Mouse (Mus musculus) intestine, embryonic 14.5 days (tissue): ENCODE results near the gene Gm32742. TPM values are rescaled to one million over a fixed set of nuclear protein-coding genes. Genes with fewer than 3 reads are reported as not detected.

Experiments
- ATAC-seq: fragments of 200-750 bp; cut with Nextera tagmentation; replicated peaks from 2 replicates; pipeline ENCODE4 v1.8.0; 2017; ENCODE audit warnings: low read depth, moderate number of reproducible peaks, moderate TSS enrichment, moderate library complexity; ENCODE audit not compliant: low FRiP score, low TSS enrichment
- DNase-seq: peaks from one replicate; pipeline ENCODE4 v3.0.0-alpha.2; 2018; ENCODE audit warnings: low spot score
- H3K27ac ChIP-seq: fragments of 300-500 bp; sonication (generic); 2 replicates; pipeline ENCODE4 v1.5.1; 2014; ENCODE audit warnings: low read depth, mild to moderate bottlenecking, control low read depth
- H3K27me3 ChIP-seq: fragments of 300-500 bp; sonication (generic); replicated peaks from 2 replicates; pipeline ENCODE4 v1.6.1; 2014; ENCODE audit warnings: low read length, control low read depth; ENCODE audit not compliant: control insufficient read depth, insufficient read depth
- H3K36me3 ChIP-seq: fragments of 300-500 bp; sonication (generic); 2 replicates; pipeline ENCODE4 v1.6.1; 2014; ENCODE audit warnings: low read length, control low read depth; ENCODE audit not compliant: control insufficient read depth, insufficient read depth
- H3K4me1 ChIP-seq: fragments of 300-500 bp; sonication (generic); replicated peaks from 2 replicates; pipeline ENCODE4 v1.6.1; 2014; ENCODE audit warnings: low read length, control low read depth, mixed read lengths; ENCODE audit not compliant: control insufficient read depth, insufficient read depth
- H3K4me2 ChIP-seq: fragments of 300-500 bp; sonication (generic); 2 replicates; pipeline ENCODE4 v1.6.1; 2014; ENCODE audit warnings: low read length
- H3K4me3 ChIP-seq: fragments of 300-500 bp; sonication (generic); 2 replicates; pipeline ENCODE4 v1.5.1; 2014; ENCODE audit warnings: low read depth, low read length, control low read depth, mixed read lengths
- H3K9ac ChIP-seq: fragments of 300-500 bp; sonication (generic); 2 replicates; pipeline ENCODE4 v1.6.1; 2014; ENCODE audit warnings: mild to moderate bottlenecking, low read length
- H3K9me3 ChIP-seq: fragments of 300-500 bp; sonication (generic); 2 replicates; pipeline ENCODE4 v1.6.1; 2016; ENCODE audit warnings: low read length, control low read depth; ENCODE audit not compliant: control insufficient read depth
- WGBS: fragments of 180-500 bp; shearing (Covaris S2); extraction: QIAGEN DNeasy Blood & Tissue Kit; methylation state at CpG from one replicate; pipeline ENCODE4 v1.1.7; 2014; 5-methylcytosine and 5-hydroxymethylcytosine counted together
- polyA plus RNA-seq: library from polyadenylated mRNA; unstranded; fragments of >200 nt; fragmentation: Nextera tagmentation; extraction: Ambion mirVana; gene quantifications from 2 replicates; pipeline ENCODE4 v1.2.1, GENCODE M21; 2014

Gene Gm32742
- polyA plus RNA-seq, 1 experiment from 2014 or later: not detected

DNA sequence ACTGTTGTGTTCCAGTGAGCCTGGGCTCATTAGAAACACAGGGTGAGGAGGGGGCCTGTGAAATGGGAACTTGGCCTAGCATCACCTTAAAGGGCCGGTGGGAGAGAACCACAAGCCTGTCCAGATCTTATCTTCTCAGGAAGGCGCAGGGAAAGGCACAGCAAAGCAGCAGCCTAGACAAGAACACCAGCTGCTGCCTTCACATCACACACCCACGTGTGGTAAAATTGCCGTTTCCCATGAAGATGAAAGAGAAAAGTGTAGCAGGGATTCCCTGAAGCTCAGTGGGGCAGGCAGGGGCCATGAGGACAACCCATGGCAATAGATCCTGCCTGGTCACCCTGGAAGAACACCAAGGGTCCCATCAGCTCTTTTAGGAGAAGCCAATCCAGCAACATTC is 20.1 kb upstream of the Gm32742 start:
- Histone ChIP-seq H3K4me3 (no peak overlapping the region), H3K4me2 (no peak overlapping the region), H3K9ac (no peak overlapping the region), H3K4me1 (no peaks in the 10 kb centered on the region), H3K9me3 (no peaks in the 10 kb centered on the region), H3K36me3 (no peaks in the 10 kb centered on the region), H3K27ac (no peak overlapping the region), H3K27me3 (no peaks in the 10 kb centered on the region)
- 71% methylated on average over 4 of the region's 4 CpGs for WGBS
- DNase-seq (no peak), ATAC-seq (no peak)

DNA sequence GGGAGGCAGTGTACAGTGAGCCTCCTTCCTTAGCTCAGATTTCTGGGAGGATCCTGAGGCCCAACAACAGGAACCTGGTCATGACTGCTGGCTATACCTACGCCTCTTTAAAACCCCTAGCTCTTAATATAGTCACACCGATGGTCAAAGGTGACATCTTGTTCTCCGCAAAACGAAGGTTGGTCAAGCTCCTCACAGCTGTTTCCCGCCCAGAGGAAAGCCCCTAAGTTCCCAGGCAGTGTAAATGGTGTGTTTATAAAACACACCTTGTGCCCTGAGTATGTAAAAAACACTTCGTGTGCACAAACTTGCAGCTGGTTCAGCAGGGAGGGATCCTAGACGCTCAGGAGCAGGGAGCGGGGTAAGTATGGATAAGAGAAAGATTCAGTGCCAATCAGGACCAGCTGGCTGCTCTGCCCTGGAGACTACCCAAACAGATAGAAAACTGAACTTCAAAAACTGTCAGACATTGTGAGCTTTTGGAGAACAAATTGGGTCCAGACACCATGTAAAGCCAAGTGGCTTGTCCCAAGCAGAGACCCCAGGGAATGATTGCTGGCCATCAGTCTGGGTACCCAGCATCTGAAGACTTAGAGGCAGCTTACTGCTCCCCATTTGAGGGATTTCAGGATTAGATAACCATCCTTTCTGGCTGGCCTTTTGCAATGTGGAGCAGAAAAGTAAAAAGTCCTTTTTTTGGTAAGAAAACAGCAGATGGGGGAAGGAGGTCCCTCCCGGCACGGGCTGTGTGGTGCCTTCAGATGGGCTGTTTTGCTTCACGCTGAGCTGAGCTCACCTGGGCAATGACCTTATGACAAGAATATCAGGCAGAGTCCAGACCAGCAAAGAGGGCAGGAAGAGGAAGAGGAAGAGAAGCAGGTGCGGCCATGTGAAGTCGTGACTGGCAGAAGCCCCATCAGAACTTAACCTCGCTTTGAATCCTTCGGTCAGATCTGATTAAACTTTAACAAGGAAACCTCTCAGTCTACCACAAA is 17.7 kb upstream of the Gm32742 start:
- no peak overlapping the region for H3K4me3 ChIP-seq
- 75% methylated on average over 15 of the region's 15 CpGs for WGBS
- H3K27ac ChIP-seq: no peak overlapping the region
- no peaks in the 10 kb centered on the region for H3K4me1 ChIP-seq
- H3K36me3 ChIP-seq: no peaks in the 10 kb centered on the region
- no peaks in the 10 kb centered on the region for H3K27me3 ChIP-seq
- DNase-seq (no peak), ATAC-seq (no peak)
- H3K4me2 ChIP-seq: no peak overlapping the region
- H3K9ac ChIP-seq: no peak overlapping the region
- H3K9me3 ChIP-seq: no peaks in the 10 kb centered on the region

DNA sequence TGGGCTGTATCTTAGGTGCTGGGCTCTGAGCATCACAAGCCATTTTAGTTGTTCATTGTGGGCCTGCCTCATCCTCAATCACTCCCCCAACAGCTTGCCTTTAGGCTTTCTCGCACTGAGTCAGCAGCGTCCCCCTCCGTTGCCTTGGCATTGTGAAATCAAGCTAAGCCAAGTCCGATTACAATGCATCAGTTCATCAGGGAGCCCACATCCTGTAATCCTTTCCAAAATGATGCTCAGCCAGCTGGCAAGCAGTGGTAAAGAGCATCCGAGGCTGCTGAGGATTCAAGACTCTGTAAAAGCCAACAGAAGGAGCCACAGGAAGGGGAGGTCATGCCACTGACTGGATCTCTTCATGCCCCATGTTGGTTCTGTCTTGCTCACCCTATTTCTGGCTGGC is 15.3 kb upstream of the Gm32742 start:
- Histone ChIP-seq H3K4me1 (no peaks in the 10 kb centered on the region), H3K36me3 (no peaks in the 10 kb centered on the region), H3K27ac (no peak overlapping the region), H3K27me3 (no peaks in the 10 kb centered on the region), H3K4me3 (no peak overlapping the region), H3K9ac (no peak overlapping the region), H3K4me2 (no peak overlapping the region), H3K9me3 (no peaks in the 10 kb centered on the region)
- whole genome bisulfite sequencing: 79% methylated on average over 5 of the region's 5 CpGs
- DNase-seq (no peak), ATAC-seq (no peak)

DNA sequence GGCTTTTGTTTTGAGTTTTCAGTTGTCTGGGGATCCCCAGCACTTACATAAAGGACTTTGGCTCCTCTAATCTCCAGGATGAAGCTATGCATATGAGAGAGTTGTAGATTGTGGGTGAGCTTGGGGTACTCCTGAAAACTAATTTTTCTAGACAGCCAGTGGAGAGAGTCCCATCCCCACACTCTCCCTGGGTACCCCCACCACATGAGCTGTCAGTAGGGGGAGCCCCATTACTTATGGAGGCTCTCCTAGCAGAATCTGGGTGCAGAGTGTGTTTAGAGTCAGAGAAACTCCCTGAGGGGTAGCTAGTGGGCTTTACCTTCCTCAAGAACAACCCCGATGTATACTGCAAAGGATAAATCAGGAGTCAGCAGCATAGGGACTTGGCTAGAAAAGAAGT is 13.0 kb upstream of the Gm32742 start:
- Histone ChIP-seq H3K27me3 (no peaks in the 10 kb centered on the region), H3K9ac (no peak overlapping the region), H3K4me3 (no peak overlapping the region), H3K36me3 (no peaks in the 10 kb centered on the region), H3K9me3 (no peaks in the 10 kb centered on the region), H3K27ac (no peak overlapping the region), H3K4me1 (no peaks in the 10 kb centered on the region), H3K4me2 (no peak overlapping the region)
- DNase-seq (no peak), ATAC-seq (no peak)
- 88% methylated on average over 1 of the region's 1 CpGs for WGBS

DNA sequence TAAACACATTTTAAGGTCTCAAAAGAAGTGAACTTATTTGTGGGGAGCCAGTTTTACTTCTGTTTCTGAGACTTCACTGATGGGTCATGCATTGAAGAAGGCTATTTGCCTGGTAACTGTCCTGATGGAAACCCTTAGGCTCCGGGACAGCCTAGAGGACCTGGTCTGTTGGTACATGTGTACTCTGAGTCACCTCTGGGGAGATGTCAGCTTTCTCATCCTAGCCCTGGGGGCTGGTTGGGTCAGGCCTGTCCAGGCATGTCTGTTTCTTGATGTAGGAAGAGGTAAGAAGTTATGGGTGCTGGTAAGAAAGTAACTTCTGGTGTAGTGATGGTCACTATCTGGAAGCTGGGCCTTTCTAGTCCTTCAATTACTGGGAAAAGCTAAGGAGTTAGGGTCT is 10.4 kb upstream of the Gm32742 start:
- Histone ChIP-seq H3K36me3 (no peaks in the 10 kb centered on the region), H3K4me3 (no peak overlapping the region), H3K4me2 (no peak overlapping the region), H3K27me3 (no peaks in the 10 kb centered on the region), H3K9me3 (no peaks in the 10 kb centered on the region), H3K27ac (no peak overlapping the region), H3K9ac (no peak overlapping the region), H3K4me1 (no peaks in the 10 kb centered on the region)
- WGBS: 83% methylated on average over 1 of the region's 1 CpGs
- ATAC-seq (no peak), DNase-seq (no peak)

DNA sequence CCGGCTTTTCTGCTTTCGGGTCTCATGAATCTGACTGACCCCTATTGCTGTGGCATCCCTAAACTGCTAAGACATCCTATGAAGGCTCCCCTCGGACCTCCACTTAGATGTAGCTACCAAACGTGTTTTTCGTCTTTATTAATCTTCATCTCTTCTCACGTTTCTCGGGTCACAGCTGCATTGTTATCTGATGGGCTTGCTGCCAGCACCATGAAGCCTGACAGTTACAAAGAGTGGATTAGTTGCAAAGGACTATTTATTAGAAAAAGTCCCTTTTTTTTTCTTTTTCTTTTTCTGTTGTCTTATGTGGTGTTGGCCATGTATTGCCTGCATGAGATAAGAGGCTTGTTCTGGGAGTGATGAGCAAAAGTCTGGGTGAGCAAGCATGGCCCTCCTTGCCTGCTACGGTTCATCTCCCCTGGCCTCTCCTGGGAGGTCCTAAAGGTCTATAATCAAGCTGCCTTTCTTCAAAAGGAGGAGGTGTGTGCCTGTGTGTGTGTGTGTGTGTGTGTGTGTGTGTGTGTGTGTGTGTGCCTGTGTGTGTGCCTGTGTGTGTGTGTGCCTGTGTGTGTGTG is 9.7 kb upstream of the Gm32742 start:
- no peak overlapping the region for H3K4me3 ChIP-seq
- no peaks in the 10 kb centered on the region for H3K36me3 ChIP-seq
- H3K4me2 ChIP-seq: no peak overlapping the region
- ATAC-seq (no peak), DNase-seq (no peak)
- 45% methylated on average over 8 of the region's 8 CpGs for WGBS
- no peaks in the 10 kb centered on the region for H3K9me3 ChIP-seq
- no peaks in the 10 kb centered on the region for H3K27me3 ChIP-seq
- H3K9ac ChIP-seq: no peak overlapping the region
- H3K27ac ChIP-seq: no peak overlapping the region
- H3K4me1 ChIP-seq: no peaks in the 10 kb centered on the region

DNA sequence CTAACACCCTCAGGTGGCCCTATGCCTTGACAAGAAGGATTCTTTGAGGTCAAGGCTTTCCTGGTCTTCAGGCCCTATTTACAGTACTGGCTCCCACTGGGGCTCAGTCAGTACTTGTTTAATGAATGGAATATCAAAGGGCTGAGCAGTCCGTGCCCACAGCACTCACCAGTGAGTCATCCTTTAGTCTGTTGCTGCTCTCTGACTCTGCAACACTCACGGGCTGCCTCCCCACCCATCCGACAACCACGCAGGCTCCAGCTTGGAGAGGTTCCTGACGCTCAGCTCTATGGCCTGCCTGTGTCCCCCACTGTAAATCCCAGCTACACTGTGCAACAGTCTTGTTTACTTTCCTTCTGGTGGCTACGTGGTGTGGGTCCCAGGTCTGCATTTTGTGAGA is 5.0 kb upstream of the Gm32742 start:
- 54% methylated on average over 6 of the region's 6 CpGs for WGBS
- no peak for DNase-seq
- Histone ChIP-seq H3K4me1 (no peaks in the 10 kb centered on the region), H3K4me2 (no peak overlapping the region), H3K27me3 (no peaks in the 10 kb centered on the region), H3K36me3 (no peaks in the 10 kb centered on the region), H3K9me3 (no peaks in the 10 kb centered on the region), H3K4me3 (no peak overlapping the region), H3K9ac (no peak overlapping the region), H3K27ac (no peak overlapping the region)
- ATAC-seq: no peak

DNA sequence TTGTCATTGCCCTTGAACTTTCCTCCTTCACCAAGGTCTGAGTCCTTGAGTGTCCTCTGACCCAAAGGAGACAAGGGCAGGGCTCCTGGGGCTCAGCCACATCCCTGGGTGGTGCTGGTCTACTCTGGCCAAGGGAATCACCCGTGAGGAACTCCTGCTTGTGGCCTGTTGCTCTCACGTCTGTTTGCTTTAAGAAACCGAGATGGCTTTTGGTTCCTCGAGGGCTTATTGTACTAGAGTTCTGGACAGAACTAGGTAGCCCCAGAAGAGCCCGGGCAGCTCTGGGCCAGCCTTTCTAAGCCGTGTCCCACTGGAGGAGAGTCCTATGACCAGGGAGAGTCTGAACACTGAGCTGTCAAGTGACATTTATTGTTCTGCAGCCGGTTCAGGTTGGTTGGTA is 3.8 kb upstream of the Gm32742 start:
- Histone ChIP-seq H3K36me3 (no peaks in the 10 kb centered on the region), H3K4me1 (no peaks in the 10 kb centered on the region), H3K9me3 (no peaks in the 10 kb centered on the region), H3K27ac (no peak overlapping the region), H3K4me3 (no peak overlapping the region), H3K27me3 (no peaks in the 10 kb centered on the region), H3K4me2 (no peak overlapping the region), H3K9ac (no peak overlapping the region)
- WGBS: 86% methylated on average over 7 of the region's 7 CpGs
- no peak for DNase-seq
- ATAC-seq: no peak

DNA sequence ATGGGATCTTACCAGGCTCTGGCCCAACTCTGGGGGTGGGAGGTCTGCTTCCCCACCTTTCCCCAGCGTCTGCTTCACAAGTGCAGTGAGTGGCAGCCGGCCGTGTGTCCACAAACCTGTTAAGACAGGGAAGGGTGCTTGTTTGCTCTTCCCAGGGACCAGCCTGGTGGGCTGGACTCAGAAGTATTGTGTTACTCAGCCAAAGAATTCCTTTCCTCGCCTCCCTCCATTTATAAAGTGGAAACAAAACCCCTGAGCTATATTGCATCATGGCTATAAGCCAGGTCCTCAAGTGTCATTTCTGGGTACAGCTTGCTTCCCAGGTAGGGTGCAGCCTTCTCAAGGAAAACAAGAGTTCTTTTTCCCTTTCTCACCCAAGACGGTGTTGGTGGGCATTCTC is 3.4 kb upstream of the Gm32742 start:
- no peak for ATAC-seq
- Histone ChIP-seq H3K9ac (no peak overlapping the region), H3K27me3 (no peaks in the 10 kb centered on the region), H3K4me1 (no peaks in the 10 kb centered on the region), H3K27ac (no peak overlapping the region), H3K4me3 (no peak overlapping the region), H3K9me3 (no peaks in the 10 kb centered on the region), H3K36me3 (no peaks in the 10 kb centered on the region), H3K4me2 (no peak overlapping the region)
- DNase-seq: no peak
- WGBS: 57% methylated on average over 5 of the region's 5 CpGs
